ENCODE assay signal across 14 mouse cellular contexts in the genomic region with DNA sequence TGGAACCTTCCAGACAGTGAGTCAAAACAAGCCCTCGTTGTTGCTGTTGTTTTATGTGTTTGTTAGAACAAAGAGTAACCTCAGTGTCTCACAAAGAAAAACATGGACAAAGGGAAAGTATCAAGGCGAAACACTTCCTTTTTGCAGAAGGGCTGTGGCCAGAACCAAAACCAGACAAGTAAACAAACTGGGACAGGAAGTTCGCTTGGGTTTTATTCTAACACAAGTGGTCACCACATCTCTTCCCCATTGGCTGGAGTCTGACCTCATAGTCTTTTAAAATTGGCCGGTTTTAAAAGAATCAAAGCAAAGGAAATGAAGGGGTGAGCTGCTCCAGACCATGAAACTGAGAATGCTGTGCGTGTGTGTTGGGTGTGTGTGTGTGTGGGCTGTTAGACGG.
A peak's percentile ranks its signal among the peaks of the same experiment; 100 is the strongest.
DNase-seq lines count a peak whose midpoint lies in the region; ATAC-seq and TF ChIP-seq lines count a peak whose summit lies in the region.
"Had no signal": no experiment of that assay in that cellular context is flagged by ENCODE, and none has a peak within 500 bp of the region (broad histone marks: within the 10 kb centered on the region; RNA-seq: fewer than 3 reads in every experiment).

No protein-coding gene starts in this region.

- H3K36me3 ChIP-seq in kidney, adult 2 months (ENCODE audit: control insufficient read depth, insufficient read depth, low read length) = no peaks in the 10 kb centered on the region
- no peaks in the 10 kb centered on the region for H3K36me3 ChIP-seq in kidney, embryonic 16.5 days (ENCODE audit: insufficient read depth, low read length)
- no peaks in the 10 kb centered on the region for H3K36me3 ChIP-seq in neural tube, embryonic 15.5 days
- H3K36me3 ChIP-seq: G1E; heart, embryonic 10.5 days; intestine, embryonic 15.5 days had no signal

- 62% methylated on average over 6 of the region's 6 CpGs for WGBS in kidney, adult 2 months
- 52% methylated on average over 6 of the region's 6 CpGs for WGBS in kidney, embryonic 16.5 days
- 41% methylated on average over 6 of the region's 6 CpGs for WGBS in lung, adult 2 months
- 82% methylated on average over 6 of the region's 6 CpGs for WGBS in neural tube, embryonic 15.5 days

- TF ChIP-seq POLR2A in kidney, adult 2 months (IDR thresholded peaks at IDR 0.05; ENCODE audit: low read depth, low read length) = no peak
- no peak for TF ChIP-seq POLR2A in lung, adult 2 months (IDR thresholded peaks at IDR 0.05; ENCODE audit: borderline replicate concordance, extremely low read depth, low read depth, low read length)

- H3K27me3 ChIP-seq in kidney, adult 2 months (replicated peaks; ENCODE audit: control insufficient read depth, insufficient read depth, low read length) = no peaks in the 10 kb centered on the region
- H3K27me3 ChIP-seq in kidney, embryonic 16.5 days (ENCODE audit: insufficient read depth, low read length) = no peaks in the 10 kb centered on the region
- H3K27me3 ChIP-seq in neural tube, embryonic 15.5 days (replicated peaks) = no peaks in the 10 kb centered on the region
- H3K27me3 ChIP-seq: intestine, embryonic 15.5 days had no signal

- H3K9ac ChIP-seq in kidney, embryonic 16.5 days (replicated peaks; ENCODE audit: low read length) = no peak overlapping the region
- H3K9ac ChIP-seq in neural tube, embryonic 15.5 days (replicated peaks) = no peak overlapping the region
- H3K9ac ChIP-seq: intestine, embryonic 15.5 days; liver, embryonic 14.5 days had no signal

- no peaks in the 10 kb centered on the region; the same call in 1 of the 2 replicates for H3K4me1 ChIP-seq in kidney, adult 2 months (ENCODE audit: control insufficient read depth, insufficient read depth, low read length)
- H3K4me1 ChIP-seq in kidney, embryonic 16.5 days (ENCODE audit: insufficient read depth, low read length) = no peaks in the 10 kb centered on the region
- peaks cover 2% of the 10 kb centered on the region; the same call in 1 of the 2 replicates for H3K4me1 ChIP-seq in lung, adult 2 months (ENCODE audit: control insufficient read depth, insufficient read depth, low read length)
- H3K4me1 ChIP-seq in neural tube, embryonic 15.5 days = no peaks in the 10 kb centered on the region
- H3K4me1 ChIP-seq: heart, embryonic 10.5 days had no signal

- peak; percentile 26 for DNase-seq in kidney, adult 2 months
- DNase-seq in lung, postnatal 10 days = peak; percentile 24
- no peak for DNase-seq in lung, adult 2 months
- DNase-seq in induced T-regulatory cell, adult 2 months (ENCODE audit: low read depth) = peak; percentile 17
- DNase-seq in skeletal muscle tissue, adult 2 months (ENCODE audit: low read depth, low spot score) = peak; percentile 22
- no peak for DNase-seq in right cerebral cortex, postnatal 25 days
- DNase-seq: adrenal gland, postnatal 14 days had no signal

- no peak for TF ChIP-seq CTCF in kidney, adult 2 months (conservative IDR thresholded peaks at IDR 0.05; ENCODE audit: insufficient read depth, insufficient read length, low read depth, low read length)
- TF ChIP-seq CTCF in lung, adult 2 months (IDR thresholded peaks at IDR 0.05; ENCODE audit: insufficient read depth, low read length) = no peak

- H3K27ac ChIP-seq in kidney, adult 2 months (ENCODE audit: insufficient read depth, low read depth, low read length) = no peak overlapping the region
- H3K27ac ChIP-seq in kidney, embryonic 16.5 days (ENCODE audit: low read length) = no peak overlapping the region
- H3K27ac ChIP-seq in neural tube, embryonic 15.5 days (replicated peaks) = no peak overlapping the region
- H3K27ac ChIP-seq: heart, embryonic 10.5 days; intestine, embryonic 15.5 days; liver, embryonic 14.5 days had no signal

- no peak overlapping the region for H3K4me2 ChIP-seq in kidney, embryonic 16.5 days (replicated peaks; ENCODE audit: low read depth, low read length)
- H3K4me2 ChIP-seq in neural tube, embryonic 15.5 days = no peak overlapping the region
- H3K4me2 ChIP-seq: intestine, embryonic 15.5 days had no signal

- H3K9me3 ChIP-seq in kidney, embryonic 16.5 days (ENCODE audit: low read length) = no peaks in the 10 kb centered on the region
- H3K9me3 ChIP-seq in neural tube, embryonic 15.5 days (replicated peaks) = no peaks in the 10 kb centered on the region
- H3K9me3 ChIP-seq: heart, embryonic 10.5 days; intestine, embryonic 15.5 days had no signal

- ATAC-seq in kidney, embryonic 16.5 days (ENCODE audit: low FRiP score, low TSS enrichment) = no peak
- ATAC-seq in neural tube, embryonic 15.5 days (ENCODE audit: low FRiP score) = no peak
- ATAC-seq: forebrain, embryonic 14.5 days had no signal

- no peak overlapping the region for H3K4me3 ChIP-seq in kidney, adult 2 months (ENCODE audit: insufficient read depth, low read depth, low read length)
- H3K4me3 ChIP-seq in kidney, embryonic 16.5 days (ENCODE audit: low read length) = no peak overlapping the region
- no peak overlapping the region for H3K4me3 ChIP-seq in lung, adult 2 months (replicated peaks; ENCODE audit: extremely low read depth, low read depth, low read length)
- no peak overlapping the region for H3K4me3 ChIP-seq in neural tube, embryonic 15.5 days (replicated peaks)
- H3K4me3 ChIP-seq: heart, embryonic 10.5 days; intestine, embryonic 15.5 days had no signal

Comparison
In these comparisons a context has a peak if more than half of its experiments do, and no peak if none do; other contexts are left out.
1. DNase-seq: peak in kidney, adult 2 months (single experiment), lung, postnatal 10 days (single experiment), induced T-regulatory cell, adult 2 months (single experiment) and skeletal muscle tissue, adult 2 months (single experiment); none in lung, adult 2 months (single experiment) and right cerebral cortex, postnatal 25 days (single experiment).